Mouse (Mus musculus): Measurements from ENCODE around the gene Tpst1.
"Not testable (repeated sequence)": the region's sequence is repeated elsewhere in the genome, so short reads cannot be mapped to it uniquely, and the experiment has no call there.

- TF ChIP-seq MAX (IDR thresholded peaks at IDR 0.05); CTCF (IDR thresholded peaks at IDR 0.05; ENCODE audit: control insufficient read depth, insufficient read depth, insufficient read length); MYOD1 (IDR thresholded peaks at IDR 0.05; ENCODE audit: control insufficient read depth, insufficient read length, low read depth); FOSL1 (IDR thresholded peaks at IDR 0.05; ENCODE audit: insufficient read depth, low read length, poor library complexity, severe bottlenecking); MYOG (IDR thresholded peaks at IDR 0.05; ENCODE audit: control insufficient read depth, extremely low read depth, insufficient read length); USF1 (IDR thresholded peaks at IDR 0.05; ENCODE audit: low read depth): not testable (repeated sequence)
These were observed 36.8 kb upstream of the Tpst1 start for GRCm38 (mm10) chr5:130036300-130036699.
